Mouse (Mus musculus): ENCODE results near the gene Atp2c1.

Gene Atp2c1

DNA sequence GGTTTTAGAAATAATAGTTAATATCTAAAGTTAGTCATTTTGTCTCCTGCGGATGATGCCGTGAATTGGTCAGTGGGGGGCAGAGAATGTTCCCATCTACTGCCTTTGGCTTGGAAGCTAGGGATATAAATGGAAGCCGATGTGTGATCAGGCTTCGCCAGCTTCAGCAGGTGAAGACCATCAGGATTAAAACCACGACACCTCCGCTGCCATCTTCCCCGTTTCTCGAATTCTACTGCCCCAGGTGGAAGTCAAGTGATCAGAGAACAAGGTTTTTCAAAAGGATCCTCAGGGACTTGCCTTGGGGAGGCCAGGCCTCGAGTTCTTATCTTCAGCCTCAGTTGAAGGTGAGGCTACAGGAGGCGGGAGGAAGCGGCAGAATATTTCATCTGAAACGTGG is at the start of gene Atp2c1:
TSS of gene Atp2c1 (minus strand) at position 101 of the 400 bp plus-strand sequence.
- no peak for DNase-seq (ENCODE audit: low read depth)

DNA sequence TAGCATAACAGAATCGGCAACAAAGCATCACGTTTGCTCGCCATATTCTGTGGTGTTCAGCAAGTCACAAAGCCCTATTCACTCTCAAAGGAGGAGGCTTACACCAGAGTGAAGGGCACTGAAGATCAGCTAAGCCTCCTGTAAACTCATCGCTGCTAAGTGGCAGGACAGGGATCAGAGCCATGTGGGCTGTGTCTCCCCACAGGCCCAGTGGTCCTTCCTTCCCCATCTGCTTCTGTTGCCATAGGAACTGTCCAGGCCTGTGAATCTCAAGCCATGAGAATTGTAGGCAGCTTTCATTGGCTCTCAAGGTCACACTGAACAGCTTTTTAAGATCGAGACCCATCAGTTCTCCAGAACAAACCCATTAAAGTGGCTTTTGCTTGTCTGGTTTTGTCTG is 30.3 kb upstream of the Atp2c1 start:
- DNase-seq (ENCODE audit: low read depth), result no peak

DNA sequence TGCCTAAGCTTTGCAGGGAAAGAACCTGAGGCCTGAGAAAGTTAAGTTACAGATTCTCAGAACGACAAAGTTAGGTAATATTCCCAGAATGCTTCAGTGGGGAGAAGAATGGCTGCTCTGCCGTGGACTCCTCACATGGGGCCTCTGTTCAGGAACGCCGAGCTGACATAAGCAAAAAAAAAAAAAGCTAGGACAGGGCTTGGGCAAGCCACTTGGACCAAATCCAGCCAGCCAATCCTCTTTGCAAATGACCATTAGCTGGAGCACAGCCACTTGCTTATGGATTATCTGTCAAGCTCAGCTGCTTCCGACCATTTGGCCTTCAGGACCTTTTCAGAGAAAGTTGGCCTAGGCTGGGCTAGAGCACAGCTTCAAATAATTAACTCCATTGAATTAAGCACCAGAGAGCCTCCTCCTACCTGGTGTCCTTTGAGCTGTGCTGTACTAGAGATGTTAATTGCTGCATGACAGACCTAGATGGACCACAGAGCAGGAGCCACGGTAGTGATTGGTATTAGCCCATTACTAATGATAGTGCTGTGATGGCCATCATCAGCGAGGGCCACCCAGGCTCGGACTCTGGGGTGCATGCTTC is 29.1 kb upstream of the Atp2c1 start:
- DNase-seq (ENCODE audit: low read depth), result no peak

DNA sequence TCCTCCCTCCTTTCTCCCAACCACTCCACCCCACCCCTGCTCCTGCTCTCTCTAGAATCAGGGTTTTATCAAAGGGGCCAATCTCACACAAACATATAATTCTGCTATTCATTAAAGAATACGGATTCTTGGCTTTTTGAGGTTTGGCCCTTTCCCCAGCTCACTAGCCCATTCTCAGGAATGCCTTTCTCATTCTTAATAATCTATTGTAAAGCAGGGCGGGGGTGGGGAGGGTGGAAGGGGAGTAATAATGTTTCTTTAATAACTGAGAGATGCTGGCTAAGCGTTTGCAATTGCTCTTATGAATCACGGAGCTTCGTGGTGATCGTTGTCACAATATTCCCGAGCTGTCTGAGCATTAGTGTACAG is 27.3 kb upstream of the Atp2c1 start:
- DNase-seq (ENCODE audit: low read depth), result no peak

DNA sequence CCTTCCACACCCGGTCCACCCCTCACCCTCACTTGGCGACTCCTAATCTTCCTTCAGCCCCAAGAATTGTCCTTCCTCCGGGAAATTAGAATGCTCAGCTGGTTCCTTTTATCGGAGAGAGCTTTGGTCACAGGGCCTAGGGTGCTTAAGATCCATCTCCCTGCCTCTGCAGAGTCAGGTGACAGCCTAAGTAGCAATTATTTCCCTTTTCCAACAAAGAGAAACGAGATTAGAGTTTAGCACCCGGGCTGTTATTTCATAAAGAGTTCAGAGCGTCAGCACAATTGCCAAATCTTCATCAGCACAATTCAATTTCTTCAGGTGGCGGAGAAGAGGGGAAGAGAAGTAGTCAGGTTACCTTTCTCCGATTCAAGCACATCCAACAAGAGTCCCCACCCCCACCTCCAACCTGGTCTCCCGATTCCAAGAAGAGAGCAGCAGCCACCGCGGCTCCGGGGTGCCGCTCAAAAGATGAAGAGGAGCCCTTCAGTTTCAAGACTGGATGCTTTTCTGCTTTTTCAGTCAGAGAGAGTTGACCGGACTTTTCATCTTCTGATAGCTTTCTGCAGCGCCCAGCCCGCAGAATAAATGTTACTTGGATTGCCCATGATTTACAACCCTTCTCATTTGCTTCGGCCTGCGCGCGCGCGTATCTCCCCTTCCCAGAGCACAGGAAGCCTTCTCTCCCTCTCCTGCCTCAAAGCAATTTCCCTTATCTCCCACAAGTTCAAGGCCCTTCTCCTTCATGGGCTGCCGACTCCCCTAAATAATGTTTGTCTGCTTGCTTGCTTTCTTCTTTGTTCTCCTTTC is 26.7 kb upstream of the Atp2c1 start:
- no peak for DNase-seq (ENCODE audit: low read depth)

DNA sequence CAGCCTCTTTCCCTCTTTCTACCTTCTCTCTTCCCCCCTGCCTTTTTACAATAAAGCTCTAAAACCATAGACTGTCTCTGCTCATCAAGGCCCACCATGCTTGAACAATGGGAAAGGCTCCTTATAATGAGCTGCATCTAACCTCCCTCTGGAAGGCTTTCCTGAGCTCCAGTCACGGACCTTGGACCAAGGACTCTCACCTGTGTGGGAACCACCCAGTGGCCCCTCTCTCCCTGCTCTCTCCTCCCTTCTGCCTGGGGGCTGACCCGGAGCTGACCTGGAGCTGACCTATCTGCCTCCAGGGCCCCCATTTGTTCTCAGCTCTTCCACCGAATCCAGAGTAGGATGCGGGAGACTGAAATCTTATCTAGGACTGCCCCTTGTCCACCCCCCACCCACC is 24.3 kb upstream of the Atp2c1 start:
- DNase-seq (ENCODE audit: low read depth), result no peak

DNA sequence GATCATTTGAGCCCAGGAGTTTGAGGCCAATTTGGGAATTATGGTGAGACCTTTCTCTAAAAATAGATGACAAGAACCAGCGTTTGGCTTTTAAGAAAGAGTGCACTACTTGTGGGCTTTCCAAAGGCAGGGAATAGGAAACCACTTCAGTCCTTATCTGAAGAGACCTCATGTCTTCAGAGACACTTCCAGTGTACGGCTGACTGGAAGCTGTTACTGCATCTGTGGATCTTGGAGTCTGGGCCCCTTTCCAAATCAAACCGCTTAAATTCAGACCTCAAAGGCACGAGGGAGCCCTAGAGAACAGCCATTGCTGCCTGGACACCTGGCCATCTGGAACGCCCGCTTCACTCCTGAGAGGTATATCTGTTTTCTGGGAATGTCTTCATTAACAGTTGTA is 22.0 kb upstream of the Atp2c1 start:
- DNase-seq (ENCODE audit: low read depth), result no peak

DNA sequence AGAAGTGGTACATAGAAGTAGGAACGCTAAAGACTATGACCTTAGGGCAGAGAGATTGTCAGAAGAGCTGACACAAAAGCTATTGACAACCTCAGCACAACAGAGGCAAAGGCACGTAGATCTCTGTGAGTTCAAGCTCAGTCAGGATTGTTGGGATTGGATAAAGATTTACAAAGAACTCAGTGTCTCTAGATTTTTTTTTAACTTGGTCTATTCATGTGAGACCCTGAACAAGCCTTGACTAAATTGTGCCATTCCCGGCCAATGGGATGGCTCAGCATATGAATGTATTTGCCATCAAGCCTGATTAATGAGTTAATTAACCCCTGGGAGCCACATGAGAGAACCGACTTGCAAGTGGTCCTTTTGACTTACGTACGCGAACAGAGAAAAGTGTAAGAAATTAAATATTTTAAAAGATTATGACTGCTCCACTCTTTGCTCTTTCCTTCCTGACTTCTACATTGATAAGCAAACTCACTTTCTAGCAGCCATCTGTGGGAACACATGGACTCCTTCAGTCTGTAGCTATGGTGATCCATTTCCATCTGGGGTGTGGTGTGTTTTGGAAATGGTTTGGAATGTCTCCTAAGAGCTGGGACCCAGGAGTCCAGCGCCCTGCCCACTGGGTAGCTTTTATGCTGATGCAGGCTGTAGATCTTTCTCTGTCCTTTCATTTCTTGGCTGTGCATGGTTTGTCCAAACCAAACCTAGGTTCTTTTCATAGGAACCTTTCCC is 17.1 kb upstream of the Atp2c1 start:
- no peak for DNase-seq (ENCODE audit: low read depth)

DNA sequence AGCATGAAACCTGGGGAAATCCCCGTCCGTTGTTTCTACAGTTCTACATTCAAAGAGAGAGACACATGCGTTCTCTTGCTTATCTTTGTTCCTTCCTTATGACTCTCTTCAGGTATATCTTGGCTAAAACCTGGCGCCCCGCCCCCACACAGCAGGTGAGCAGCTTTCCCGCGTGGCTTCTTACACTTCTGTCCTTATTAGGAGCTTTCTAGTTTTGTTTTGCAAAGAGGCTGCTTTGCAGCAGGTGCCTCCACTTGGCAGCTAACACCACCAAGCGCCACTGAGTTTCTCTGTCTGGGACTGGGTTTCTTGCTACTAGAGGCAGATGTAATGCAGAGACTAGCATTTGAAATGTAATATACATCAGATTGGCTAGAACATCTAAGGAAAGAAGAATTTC is 10.4 kb upstream of the Atp2c1 start:
- DNase-seq (ENCODE audit: low read depth), result no peak

DNA sequence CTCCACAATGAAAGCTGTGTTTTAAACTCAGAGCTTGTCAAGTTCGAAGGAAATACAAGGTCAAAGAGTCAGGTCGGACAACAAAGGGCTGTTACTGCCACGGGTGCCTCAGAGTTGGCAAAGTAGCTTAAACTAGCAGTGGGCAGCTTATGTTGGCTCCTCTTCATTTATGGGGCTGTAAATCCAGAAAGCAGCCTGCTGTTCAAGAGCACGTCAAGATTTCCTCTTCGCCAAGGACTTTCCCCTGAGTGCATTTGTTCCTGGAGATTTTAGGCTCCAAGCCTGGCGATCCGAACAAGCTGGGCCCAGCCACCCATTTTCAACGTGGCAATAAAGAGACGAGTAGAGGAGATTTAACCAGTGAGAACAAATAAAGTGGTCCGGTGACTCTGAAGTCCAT is 9.8 kb upstream of the Atp2c1 start:
- DNase-seq (ENCODE audit: low read depth), result no peak

DNA sequence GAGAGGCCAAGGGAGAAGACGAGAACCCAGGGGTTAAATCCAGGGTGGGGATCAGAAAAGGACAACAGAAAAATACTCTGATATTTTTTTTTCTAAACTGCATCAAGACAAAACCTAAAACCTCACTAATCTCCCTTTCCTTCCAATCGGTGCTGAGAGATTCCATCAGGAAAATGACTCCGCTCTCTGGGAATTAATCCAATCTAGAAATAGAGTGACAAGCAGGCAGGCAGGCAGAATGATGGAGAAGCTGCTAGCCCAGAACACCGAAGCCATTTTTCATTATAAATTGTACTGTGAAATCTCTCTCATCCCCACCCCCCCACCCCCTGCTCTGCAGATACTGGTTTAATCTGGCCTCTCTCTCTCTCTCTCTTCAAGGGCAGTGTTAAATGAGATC is 1.8 kb downstream of the Atp2c1 start:
- no peak for DNase-seq (ENCODE audit: low read depth)

DNA sequence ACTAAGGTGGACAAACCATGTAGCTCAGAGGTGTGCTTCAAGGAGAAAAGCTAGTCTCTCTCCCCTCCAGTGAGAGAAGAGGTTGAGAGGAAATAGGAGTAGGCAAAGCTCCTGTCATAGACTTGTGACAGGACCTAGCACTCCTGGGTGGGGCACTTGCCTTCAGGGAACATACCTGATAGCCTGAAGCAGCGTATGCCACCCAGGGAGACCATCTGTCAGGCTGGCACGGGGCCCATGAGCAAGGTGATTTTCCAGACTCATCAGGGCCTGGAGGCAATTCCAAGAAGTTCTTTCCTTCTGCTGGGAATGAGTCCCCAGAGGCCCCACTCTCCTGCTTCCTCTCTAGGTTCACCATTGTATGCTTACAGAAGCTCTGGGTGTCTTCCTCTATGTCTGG is 4.1 kb downstream of the Atp2c1 start:
- no peak for DNase-seq (ENCODE audit: low read depth)

DNA sequence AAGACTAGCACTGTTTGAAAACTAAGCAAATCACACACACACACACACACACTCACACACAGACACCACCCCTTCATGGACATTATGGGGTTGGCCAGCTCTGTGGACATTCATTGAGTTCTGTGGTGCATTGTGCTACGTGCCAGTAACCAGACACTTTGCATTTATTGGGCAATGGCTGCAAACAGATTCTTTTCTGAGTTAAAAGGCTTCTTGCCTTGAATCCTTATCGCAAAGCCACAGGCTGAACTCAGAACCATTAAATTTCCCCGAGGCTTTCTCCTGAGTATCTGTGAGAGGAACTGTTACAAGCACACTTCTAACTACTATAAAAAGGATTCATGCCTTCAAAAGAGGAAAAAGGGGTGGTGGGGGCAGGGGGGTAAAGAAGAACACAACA is 5.1 kb downstream of the Atp2c1 start:
- no peak for DNase-seq (ENCODE audit: low read depth)

DNA sequence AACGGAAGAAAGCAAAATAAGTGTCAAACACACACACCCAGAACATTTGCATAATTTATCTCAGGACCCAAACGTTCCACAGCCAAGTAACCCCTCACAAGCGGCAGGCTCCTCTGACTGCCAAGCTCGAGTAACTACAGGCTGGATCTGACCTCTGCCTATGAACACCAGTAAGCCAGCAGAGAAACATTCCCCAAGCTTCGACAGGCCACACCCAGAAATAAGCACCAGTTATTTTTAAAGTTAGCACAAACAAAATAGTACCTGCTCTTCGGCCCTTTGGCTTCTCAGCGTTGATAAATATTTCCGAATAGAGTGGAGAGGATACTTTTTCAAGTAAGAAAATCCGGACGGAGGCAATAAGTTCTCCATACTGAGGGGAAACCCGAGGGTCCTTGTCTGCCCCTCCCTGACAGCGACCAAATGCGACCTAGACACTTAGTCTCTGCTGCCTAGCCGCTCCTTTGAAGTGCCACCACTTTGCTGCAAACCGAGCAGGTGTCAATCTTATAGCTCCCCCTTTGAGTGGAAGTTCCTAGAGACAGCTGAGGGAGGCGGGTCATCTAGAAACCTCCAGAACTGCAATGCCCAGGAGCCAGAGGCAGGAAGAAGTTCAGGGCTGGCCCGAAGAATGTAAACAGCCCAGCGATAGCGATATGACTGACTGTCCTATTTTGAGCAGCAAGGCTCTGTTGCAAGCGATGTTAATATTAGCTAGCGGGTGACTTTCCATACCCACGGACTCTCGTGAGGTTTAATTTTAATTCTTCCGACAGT is 6.2 kb downstream of the Atp2c1 start:
- DNase-seq (ENCODE audit: low read depth), result peak; percentile 16

DNA sequence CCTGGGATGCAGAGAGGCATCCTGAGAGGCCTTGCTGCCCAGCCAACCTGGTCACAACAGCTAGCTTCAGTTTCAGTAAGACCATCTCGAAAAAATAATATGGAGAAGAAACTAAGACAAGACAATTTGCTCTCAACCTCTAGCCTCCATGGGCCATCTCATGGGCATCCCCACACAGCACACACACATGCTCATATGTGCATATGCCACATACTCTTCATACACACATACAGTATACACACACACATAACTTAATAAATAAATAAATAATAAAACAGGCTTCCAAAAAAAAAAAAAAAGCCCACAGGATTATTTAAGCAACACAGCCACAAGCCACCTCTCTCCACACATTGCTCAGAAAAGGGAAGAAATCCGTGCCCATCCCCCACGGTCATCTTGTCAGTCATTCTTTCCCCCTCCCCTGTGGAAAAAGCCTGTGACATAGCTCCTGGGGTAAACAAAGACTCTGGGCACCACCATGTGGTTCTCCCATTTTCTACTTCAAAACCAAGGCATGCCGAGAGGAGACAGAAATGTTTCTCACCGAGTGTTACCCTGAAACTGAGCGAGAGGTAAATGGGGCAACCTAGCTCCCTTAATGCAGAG is 7.7 kb downstream of the Atp2c1 start:
- DNase-seq (ENCODE audit: low read depth), result no peak

DNA sequence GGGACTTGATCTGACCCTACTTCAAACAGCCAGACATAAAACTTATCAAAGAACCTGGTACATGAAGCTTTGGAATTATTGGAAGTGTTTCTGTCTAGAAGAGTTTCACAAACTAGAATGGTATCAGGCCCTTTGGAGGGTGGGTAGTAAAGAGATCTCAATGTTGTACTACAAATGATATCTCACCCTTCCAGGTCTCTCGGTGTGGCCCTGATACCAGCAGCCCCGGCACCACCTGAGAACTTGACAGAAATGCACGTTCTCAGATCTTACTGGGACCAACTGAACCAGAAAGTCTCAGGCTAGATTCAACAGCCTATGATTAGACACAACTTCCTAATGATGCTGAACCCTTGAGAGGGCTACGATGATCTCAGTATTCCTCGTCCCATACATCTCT is 23.4 kb downstream of the Atp2c1 start:
- DNase-seq (ENCODE audit: low read depth), result no peak

DNA sequence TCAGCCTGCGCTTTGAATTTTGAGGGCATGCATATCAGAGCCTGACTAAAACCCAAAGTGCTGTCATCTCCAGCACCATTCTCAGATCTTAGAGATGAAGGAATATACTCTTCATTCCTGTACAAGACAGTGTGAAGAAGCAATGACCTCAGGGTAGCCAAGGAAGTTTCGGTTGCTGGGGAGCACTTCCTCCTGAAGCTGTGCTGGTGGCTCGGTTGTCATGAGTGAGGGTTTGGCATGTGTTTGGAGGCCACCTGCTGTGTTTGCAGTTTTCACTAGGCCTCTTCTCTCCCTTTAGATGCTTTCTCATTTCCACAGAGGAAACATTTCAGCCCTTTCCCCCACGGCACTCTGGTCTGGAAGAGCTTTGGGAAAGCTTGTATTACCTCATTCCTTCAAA is 24.7 kb downstream of the Atp2c1 start:
- DNase-seq (ENCODE audit: low read depth), result no peak

DNA sequence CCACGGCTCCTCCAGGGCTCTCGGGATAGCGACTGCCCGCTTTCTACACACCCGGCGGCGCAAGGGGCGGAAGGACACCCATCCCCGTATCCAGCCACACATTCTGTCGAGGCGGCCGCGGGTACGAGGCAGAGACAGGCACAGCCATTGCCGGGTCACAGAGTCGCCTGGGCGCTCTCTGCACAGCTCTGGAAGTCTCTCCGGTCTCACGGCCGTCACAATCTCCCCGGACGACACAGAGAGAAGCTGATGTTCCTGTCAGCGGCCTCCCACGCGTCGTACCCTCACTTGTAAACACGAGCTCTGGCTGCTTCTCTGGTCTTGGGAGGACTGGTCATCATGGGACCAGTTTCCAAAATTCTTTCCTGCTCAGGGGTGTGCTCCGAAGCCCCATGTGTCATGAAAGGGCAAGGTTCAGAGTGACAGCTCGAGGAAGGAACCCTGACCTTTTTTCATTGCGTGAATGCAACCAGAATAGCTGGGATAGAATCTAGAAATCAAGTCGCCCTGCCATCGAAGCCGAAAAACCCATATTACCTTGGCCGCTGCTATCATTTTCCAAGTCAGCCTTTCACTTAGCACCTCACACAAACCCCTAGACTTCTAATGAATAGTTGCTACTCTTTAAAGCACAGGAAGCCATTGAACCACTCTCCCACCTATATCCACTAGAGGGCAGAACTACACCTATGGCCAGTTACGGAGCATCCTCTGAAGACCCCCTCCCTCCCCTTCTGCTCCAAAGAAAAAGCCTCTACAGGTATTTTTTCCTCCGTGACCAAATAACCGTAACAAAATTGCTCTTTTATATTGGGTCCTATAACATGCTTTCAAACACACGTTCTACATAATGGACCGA is 31.6 kb downstream of the Atp2c1 start:
- DNase-seq (ENCODE audit: low read depth), result peak; percentile 87

DNA sequence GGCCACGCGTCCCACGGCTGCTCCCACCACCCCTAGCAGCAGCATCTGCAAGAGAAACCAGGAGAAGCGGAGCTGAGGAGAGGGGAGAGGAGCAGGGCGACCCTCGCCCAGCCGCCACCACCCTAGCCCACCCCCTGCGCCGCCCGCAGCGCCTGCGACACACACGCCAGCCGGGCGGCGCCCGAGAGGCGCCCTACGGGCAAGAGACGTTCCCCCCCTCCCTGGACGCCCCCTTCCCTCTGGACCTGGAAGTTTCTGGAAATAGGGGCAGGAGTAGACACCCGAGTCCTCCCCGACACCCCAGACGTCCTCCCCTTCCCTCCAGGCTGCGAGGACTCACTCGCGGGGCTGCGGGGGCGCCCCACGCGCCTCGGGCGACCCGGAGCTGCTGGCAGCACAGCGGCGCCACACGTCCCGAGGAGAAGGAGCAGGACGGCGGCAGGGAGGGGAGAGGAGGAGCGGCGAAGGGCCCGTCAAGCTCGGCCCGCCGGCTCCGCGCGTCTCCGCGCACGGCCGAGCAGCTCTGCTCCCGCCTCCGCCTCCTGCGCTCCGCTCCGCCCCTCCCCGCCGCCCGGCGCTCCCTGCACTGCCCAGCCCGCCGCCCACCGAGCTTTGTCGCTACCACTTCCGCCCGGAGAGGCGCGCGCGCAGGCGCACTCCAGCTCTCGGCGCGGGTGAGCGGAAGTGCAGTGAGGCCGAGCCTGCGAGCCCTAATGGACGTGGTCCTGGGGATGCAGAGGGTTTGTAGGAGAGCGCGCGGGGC is 32.4 kb downstream of the Atp2c1 start:
- peak; percentile 95 for DNase-seq (ENCODE audit: low read depth)

DNA sequence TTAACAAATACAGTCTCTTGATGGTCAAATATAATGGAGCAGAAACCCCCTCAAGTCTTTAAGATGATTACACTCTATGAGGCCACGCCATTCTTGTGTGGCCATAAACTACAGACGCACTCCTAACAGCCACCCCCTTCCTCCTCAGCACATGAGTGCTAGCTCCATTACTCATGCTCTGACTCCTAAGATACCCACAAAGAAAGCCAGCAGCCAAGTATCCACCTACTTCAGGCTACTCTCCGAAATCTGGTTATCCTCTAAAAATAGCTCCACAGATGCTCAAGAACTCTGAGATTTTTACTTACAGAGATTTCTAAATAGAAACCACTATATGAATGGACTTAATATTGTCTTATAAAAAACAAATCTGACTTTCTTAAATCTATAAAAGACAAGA is 34.4 kb downstream of the Atp2c1 start:
- DNase-seq (ENCODE audit: low read depth), result no peak
